Mouse (Mus musculus) R1 (cell line): ENCODE measurements around the gene Phyhipl.

Experiments used
- DNase-seq: peaks from one replicate; pipeline ENCODE4 v3.0.0-alpha.2; 2018; ENCODE audit warnings: low read depth, low spot score

The Phyhipl gene

GRCm38 (mm10) chr10:70655828-70656227 lies at the start of gene Phyhipl:
Gene Phyhipl (minus strand): TSS chr10:70655965.
- no peak for DNase-seq

DNA sequence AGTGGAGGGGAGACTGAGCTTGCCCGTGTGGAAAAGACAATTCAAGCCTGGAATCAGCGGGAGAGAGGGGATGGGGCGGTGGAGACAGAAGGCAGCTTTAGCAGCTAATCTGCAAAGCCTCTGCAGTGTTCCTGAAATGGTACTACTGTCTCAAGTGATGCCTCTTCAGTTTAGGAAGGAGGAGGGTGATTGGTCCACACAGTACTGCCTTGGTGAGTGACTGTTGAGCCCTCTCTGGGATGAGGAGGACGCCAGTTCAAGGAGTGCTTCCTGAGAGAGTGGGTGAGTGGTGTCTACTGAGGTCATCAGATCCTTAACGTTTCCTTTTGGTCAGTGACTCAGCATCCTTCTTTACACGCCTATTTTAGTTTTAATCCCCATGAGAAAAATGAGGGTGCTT lies 47.4 kb upstream of the Phyhipl start:
- no peak for DNase-seq

DNA sequence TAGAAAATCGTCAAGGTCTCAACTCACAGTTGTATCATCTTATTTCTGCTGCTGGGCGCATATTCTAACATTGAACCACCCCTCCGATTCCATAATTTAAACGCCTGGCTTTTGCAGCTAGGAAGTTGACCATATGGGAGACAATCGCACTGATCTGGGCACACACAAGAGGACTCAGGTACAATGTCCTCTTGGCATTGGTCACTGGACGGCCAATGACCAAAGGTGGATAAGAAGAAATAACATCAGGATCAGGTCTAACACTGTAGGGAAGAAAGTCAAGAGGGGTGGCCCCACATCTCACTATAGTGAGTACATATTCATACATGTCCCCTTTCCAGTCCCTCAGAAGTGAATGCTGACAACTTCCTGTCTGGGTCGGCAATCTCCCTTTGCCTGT lies 43.8 kb upstream of the Phyhipl start:
- no peak for DNase-seq

DNA sequence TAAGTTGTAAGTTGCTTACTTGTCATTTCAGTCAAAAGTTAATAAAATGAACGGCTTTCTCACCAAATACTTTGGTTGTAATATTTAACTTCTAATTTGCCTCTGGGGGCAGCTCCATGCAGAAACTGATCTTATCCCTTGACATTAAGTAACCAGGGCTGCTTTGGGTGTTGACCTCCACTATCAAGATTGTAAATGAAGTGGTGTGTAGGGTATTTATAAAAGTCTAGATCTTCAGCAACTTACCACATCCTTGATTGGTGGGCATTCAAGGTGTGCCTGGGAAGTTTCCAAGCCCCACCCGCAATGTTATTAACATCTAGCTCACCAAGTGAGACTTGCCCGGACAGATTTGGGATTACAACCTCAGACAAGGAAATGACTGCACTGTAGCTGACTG lies 42.2 kb upstream of the Phyhipl start:
- peak; percentile 26 for DNase-seq

- DNase-seq = peak; percentile 34
Measured at GRCm38 (mm10) chr10:70696748-70697585, 41.2 kb upstream of the Phyhipl start.

GRCm38 (mm10) chr10:70689346-70689745 lies 33.6 kb upstream of the Phyhipl start:
- DNase-seq = no peak

DNA sequence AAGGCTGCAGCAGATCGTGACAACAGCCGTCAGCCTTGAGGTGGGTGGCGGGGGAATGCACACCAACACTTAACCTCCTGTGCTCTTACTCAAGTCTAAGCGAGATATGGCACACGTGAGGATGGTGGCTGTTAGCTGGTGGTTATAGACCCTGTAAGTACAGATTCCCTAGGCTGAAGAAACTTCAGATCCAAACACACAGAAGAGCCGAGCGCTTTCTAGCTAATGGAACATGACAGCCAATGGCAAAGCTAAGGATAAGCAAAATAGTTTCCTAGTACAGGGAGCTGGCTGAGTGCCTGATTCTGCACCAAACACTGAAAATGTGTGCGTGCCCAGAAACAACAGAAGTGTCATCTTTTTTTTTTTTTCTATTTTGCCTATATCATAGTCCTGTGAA lies 33.1 kb upstream of the Phyhipl start:
- DNase-seq = no peak

DNA sequence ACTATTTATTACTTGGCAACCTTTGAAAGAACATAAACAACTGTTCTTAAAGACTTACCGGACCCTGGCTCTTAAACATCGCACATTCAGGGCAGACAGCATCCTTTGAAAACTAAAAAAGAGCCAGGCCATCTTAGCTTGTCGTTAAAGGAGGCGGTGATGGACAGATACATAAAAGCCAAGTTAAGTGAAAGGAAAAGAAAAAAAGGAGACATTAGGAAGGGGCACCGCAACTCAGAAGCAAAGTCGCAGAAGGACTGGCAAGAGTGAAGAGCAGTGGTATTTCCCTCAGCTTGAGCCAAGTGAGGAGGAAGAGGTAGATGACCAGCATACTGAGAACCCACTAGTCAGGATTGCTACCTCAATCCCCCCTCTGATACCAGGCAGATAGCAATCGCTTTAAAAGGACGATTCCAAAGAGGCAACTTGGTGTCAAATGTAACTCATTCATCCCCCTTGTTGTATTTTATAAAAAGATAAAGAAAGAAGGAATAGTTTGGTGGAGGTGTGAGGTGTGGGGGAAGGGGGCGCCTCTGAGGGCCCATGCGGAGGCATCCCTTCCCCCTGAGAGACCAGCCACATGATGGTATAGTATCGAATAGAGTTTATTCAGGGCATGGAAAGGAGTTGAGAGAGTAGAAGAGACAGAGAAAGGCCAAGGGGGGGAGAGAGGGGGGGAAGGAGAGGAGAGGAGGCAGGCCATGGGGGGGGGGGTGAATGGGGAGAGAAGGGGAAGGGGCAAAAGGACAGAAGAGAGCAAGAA lies 31.4 kb upstream of the Phyhipl start:
- no peak for DNase-seq

DNA sequence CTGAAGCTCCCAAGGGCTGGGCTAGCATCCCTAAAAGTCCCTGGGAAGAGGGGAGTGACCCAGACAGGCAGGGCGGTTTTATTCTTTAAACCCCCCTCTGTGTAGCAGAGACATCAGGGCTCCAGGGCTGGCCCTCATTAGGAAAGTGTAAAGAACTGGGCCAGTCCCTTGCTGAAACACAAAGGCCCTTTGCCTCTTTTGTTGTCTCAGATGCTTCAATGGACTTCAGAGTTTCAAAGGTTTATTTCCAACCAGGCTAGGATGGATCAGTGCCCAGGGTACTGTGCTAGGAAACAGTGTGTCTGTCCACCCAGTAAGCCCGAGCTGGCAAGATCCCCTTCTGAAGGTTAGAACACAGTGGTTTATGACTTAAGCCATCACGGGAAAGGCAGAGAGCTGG lies 30.7 kb upstream of the Phyhipl start:
- no peak for DNase-seq

DNA sequence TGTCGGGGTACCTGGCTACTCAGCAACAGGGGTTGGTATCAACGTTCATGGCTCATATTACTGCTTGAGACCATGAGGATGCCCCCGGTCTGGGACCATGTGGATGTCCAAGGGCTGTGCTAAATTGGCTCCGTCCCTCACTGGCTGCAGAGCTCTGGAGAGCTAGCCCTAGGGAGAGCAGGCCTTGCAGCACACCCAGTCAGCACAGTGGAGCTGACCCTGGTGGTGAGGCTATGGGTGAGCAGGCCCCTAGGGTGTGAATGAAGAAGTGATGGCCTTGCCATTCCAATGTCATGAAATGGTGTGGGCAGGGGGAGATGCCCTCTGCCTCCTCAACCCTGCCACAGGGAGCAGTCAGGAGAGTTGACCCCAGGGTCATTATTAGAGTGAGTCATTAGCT lies 27.7 kb upstream of the Phyhipl start:
- DNase-seq = no peak

- DNase-seq = no peak
Measured at GRCm38 (mm10) chr10:70677946-70678345, 22.2 kb upstream of the Phyhipl start.

DNA sequence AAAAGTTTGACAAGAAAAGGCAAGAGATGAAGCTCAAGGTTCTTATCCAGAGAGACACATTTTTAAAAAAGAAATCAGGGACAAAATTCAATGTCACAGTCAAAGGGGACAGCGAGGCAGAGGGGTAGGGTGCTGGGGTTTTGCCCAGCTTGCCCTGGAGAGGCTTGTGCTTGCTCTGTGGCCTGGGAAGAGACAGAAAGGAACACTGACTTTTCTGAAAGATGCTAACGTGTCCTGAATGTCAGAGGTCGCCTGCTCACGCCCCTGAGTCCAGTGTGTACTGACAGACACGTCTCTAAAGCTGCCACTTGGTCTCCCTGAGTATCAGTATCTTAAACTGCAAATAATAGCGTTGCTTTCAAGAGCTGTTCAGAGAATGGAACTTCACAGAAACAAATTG lies 507 bp upstream of the Phyhipl start:
- DNase-seq = no peak

DNA sequence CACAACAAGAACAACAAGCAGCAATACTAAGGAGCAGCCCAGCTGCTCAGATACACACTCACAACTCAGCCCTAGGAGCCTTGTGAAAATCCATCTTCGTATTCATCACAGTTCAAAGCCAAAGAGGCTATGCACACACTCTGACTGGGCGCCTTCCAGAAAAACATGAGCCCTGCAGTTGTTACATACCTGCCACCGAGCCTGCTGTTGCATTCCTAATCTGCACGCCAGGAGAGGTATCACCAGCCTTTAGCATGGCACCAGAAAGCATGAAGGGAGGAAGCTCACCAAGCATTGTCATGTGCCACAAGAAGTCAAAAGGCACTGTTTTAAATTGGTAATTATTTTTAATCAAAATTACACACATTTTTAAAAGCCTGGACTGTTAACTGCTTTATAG lies 1.1 kb downstream of the Phyhipl start:
- DNase-seq = no peak

DNA sequence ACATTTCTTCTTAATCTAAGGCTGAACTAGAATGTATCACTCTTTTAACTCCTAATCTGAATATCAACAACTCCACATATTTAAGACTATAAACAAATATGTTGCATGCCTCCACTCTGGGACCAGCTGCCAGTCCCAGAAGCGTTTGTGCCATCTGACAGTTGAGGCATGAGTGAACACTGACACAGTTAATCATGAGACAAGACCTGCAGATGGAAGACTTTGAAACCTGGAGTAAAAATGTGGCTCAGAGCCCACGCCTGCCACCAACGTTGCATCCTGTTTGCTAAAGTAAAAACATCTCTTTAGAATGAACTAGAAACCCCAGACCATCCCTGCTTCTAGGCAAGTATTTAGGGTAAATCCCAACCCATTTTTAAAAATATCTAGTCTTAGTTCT lies 1.6 kb downstream of the Phyhipl start:
- no peak for DNase-seq

- DNase-seq = peak; percentile 66
Measured at GRCm38 (mm10) chr10:70651769-70652648, 3.8 kb downstream of the Phyhipl start.

DNA sequence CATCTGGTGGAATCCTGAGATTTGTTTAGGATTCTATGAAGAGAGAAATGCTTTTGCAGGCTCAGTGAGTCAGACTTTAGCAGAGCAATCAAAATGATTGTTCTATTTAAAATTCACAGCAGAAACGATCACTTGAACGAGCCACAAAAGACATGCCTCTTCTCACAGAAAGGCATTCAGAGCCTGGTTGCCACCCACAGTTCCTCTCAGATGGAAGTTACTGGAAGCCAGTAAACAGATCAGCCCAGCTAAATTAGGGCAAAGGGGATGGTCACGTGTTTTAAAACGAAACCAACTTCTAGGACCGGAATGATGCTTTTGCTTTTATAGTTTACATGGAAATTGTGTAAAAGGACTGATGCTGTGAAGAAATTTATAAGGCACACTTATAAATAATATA lies 6.9 kb downstream of the Phyhipl start:
- no peak for DNase-seq

DNA sequence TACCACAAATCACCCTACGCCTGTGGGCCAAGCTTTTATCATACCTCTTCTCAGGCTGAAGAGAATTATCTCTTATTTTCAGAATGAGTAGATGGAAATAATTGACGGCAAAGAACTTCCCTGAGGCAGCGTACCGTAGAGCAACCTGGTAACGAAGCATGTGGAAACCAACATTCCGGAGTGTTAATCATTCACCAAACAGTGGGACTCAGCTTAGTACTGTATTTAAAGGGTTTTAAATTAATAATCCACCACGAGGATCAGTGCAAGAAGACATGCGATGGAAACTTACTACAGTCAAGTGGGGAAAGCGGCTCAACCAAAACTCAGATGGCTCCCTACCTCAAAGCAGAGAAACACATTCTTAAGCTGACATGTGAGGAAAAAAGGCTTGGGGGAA lies 12.6 kb downstream of the Phyhipl start:
- no peak for DNase-seq

- DNase-seq = no peak
Measured at GRCm38 (mm10) chr10:70640896-70641596, 14.7 kb downstream of the Phyhipl start.

- peak; percentile 75 for DNase-seq
Measured at GRCm38 (mm10) chr10:70640075-70640737, 15.6 kb downstream of the Phyhipl start.

GRCm38 (mm10) chr10:70637640-70638328 lies 18.0 kb downstream of the Phyhipl start:
- no peak for DNase-seq
